Mouse (Mus musculus) hematopoietic stem cell, adult 5-6 weeks (primary cell): ENCODE measurements around the gene Susd4. TPM values are rescaled to one million over a fixed set of nuclear protein-coding genes. Genes with fewer than 3 reads are reported as not detected.

Experiments
- ATAC-seq, 2 experiments: fragments of 125-278 bp in 1 of 2; replicated peaks in 1 of 2; 2 replicates each; pipeline ENCODE4 v1.8.0; 2016 to 2017; ENCODE audit warnings: inconsistent platforms in 2 of 2, mild to moderate bottlenecking in 2 of 2, moderate number of reproducible peaks in 2 of 2, low read depth in 1 of 2, moderate TSS enrichment in 1 of 2; ENCODE audit not compliant: low FRiP score in 2 of 2, poor library complexity in 2 of 2, severe bottlenecking in 2 of 2, insufficient read depth in 1 of 2, low TSS enrichment in 1 of 2
- total RNA-seq: library from RNA; stranded (forward); fragments of 172-1452, 232-1000 nt; gene quantifications from 2 replicates; pipeline ENCODE4 v1.2.3, GENCODE M21; 2017

Susd4 gene
- total RNA-seq, 1 experiment from 2014 or later, result 2.2 TPM

DNA sequence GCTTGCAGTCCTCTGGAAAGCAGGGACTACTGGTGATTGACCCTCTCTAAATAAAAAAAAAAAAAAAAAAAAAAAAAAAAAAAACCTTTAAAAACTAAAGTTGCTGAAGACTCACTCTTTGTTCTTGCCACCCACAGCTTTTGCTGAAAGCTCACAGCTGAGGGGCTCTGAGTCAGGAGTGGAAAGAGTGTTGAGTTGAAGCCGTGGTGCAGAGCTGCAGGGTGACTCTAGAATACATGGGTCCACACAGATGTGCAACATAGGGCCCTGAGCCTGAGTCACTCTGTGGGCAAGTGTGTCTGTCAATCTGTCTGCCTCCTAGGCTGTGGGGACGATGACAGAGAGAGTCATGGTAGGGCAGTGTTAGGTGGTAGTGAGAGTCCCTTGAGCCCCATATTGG is 119.0 kb downstream of the Susd4 start:
- ATAC-seq, result no peak

- peak; percentile 56 to 72; a peak in 2 of 4 replicates for ATAC-seq
Measured at GRCm38 (mm10) chr1:182895698-182896097, 132.0 kb downstream of the Susd4 start.

DNA sequence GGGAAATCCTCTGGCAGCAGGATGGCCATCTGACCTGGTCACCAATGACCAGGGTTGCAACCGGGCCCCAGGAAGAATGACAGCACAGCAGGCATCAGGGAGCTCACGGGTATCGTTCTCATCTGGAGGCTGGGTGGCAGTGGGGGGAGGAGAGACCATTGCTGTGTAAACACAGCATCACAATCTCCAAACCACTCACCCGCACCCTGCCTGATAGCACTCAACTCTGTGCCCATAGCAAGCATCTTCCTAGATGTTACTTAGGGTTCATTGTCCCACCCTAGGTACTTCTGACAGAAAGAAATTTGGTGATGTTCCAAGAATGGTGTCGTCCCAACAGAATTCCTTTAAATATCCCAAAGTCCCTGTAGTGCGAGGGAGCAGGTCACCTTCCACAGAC is 133.4 kb downstream of the Susd4 start:
- ATAC-seq, result no peak

DNA sequence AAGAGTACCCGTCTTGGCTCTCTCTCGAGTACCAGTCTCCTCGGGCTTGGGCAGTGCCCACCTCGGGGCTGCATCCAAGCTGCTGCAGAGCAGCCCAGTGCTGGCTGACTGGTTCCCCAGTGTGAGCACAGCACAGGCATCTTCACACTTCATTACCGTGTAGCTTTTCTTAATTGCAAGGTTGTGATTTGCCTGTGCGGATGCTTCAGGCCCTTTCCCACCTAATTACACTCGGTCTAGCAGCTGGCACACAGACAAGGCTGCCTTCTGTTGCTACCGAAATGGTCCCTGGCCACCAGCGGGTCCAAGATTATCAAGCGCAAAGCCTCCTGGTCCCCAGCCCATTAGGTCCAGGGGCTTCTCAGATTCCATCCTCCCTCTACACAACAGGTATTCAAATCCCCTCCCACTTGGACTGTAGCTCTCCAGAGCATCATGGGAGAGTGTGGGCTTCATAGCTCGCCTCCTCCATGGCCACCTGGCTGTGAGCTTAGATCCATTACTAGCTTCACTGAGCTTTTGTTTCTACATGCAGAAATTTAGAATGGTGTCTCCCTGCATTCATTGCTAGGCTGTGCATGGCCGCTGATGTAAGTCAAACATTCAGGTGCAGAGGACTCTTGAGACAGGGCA is 134.0 kb downstream of the Susd4 start:
- ATAC-seq, result no peak

- no peak for ATAC-seq
Measured at GRCm38 (mm10) chr1:182902095-182902494, 138.4 kb downstream of the Susd4 start.

DNA sequence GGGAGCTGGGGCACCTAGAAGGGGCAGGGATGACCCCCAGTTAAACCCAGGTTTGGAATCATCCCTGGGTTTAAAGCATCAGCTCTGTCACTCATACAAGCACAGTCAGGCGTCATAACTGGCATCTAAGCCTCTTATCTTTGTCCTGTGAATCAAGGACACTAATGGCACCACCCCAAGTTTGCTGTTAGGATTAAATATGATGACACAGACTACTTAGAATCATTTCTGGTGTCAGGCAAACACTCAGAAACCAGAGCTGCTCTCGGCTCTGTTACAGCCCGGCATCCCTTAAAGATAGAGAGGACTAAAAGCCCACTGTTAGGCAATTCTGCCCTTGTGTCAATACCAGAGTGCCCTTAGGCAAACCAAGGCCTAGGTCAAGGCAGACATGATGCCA is 139.2 kb downstream of the Susd4 start:
- no peak for ATAC-seq

- ATAC-seq, result no peak
Measured at GRCm38 (mm10) chr1:182905669-182906068, 142.0 kb downstream of the Susd4 start.

DNA sequence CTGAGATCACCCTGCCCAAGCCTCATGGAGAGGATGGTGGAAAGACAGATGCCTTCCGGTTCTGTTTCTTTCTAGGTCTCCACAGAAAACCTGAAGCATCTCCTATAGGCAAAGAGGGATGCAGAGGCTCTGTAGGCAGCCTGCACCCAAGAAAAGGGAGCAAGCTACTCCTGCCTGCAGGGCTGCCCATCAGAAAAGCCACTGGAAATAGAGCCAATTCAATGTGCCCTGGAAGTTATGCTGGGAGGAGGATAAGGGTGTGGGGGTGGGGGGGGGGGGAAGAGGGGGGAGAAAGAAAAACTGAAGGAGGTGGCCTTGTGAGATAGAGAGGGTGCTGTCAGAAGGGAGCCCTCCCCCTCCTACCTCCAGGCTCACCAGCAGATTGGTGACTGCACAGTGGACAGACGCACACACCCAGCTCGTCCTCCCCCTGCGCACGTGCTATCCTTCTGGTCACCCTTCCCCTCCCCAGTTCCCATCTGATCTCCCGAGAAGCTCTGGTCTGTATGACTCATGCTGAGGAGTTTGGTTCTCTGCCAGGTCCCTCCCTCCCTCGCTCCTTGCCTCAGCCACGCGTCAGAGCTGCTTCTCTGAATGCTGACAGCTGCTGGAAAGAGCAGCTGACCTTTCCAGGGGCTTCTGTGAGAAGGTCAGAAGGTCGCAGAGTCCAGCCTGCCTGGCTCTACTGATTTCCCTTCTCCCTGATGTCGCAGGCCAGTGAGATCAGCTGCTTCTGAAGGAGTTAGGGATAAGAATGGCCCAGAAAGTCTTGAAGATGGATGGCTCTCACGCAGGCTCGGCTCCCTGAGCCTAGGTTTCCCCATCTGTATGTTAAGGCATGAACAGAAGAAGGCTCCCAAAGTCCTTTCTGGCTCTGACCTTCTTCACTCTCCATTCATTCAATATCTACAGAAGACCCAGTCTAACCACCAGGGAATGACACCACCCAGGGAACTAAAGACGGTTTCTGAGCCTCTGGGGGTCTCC is 144.7 kb downstream of the Susd4 start:
- ATAC-seq, result peak; percentile 80 to 91

DNA sequence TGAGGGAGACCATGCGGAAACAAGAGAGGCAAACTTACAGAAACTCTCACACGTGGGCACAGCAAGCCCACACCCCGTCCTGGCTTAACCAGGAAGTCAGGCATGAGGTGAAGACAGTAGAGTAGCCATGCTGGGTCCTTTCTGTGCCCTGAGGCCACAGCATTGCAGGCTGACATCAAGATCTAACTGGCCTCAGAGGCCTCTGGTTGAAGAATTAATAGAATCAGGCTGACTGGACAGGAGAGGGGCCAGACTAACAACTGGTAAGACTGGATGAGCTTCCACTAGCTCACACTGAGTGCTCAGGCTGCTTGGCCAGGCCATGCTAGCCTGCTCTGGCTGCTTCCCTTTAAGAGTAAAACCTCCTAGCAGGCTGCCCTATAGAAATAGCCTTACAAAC is 145.4 kb downstream of the Susd4 start:
- ATAC-seq, result no peak

DNA sequence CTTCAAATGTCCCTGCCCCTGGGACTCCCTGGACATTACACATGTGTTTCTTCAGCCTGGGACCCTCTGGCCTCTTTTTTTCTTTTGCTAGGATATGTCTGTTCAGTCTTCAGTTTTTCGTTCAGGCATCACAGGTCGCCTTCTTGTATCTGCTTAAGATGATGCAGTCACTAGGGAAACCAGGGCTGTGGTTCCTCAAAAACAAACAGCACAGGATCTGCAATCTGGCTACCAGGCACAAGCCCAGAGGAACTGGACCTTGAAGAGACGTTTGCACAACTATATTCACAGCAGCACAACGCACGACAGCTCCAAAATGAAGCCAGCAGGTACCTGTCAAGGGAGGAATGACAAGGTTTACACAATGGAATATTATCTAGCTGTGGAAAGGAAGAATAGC is 145.9 kb downstream of the Susd4 start:
- no peak for ATAC-seq

DNA sequence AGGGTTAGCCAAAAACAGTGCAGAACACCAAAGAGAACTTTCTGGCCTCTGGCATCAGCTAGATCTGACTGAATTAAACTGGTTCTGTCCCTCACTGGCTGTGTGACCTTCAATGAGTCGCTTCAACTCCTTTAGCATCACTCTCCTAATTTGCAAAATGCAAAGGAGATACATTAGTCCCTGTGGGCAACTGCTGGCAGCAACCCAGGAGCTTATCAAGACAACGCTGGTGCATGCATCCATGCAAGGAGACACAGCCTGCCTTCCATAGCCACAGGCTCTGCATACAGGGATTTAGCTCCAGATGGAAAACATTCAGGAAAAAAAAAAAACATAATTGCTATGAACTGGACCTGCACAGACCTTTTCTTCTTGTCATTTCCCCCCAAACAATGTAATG is 148.9 kb downstream of the Susd4 start:
- no peak for ATAC-seq

DNA sequence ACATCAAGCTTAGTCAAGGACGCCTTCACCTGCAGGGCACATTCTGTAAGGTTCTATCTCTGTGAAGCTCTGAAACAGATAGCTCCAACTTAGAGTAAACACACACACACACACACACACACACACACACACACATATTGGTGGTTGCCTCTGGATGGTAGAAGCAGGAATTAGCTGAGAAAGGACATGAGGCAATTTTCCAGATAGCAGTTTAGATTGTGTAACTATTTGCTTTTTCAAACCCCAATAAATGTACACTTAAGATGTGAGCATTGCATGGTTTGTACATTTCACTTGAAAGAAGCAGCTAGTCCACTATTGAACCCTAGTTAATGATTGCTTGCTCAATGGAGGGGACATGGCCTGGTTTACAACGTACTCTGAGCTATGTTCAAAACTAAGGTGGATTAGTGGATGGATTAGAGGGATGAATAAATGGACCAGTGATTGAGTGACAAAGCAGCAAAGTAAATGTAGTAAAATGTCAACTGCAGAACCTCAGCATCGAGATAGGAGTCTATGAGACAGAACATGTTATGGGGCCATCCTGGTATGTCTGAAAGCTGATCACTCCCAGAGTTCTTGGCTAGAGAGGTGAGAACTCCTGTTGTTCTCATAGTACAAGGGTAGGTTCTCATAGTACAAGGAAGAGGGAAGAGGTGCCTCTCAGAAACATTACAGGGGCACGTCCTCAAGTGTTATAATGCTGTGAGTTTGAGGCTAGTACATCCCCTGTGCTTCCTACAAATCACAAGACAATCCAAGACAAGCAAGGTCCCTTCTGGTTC is 150.7 kb downstream of the Susd4 start:
- no peak for ATAC-seq

DNA sequence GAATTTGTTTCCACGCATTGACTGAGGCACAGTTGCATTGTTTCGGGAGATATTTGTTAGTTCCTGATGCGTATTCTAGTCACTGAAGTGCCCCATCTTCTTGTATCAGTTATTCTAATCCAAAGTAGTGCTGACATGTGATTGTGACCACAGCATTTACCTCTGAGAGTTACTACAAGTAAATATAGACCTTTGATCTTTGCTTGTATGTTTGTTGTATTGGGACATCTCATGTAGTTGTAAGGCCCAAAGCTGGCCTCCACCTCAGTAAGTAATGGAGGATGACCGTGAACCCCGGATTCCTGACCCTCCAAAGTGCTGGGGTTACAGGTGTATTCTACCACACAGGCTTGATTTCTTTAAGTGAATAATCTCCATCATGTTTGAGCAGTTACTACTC is 152.5 kb downstream of the Susd4 start:
- no peak for ATAC-seq

GRCm38 (mm10) chr1:182918718-182919346 is 155.2 kb downstream of the Susd4 start:
- no peak for ATAC-seq

DNA sequence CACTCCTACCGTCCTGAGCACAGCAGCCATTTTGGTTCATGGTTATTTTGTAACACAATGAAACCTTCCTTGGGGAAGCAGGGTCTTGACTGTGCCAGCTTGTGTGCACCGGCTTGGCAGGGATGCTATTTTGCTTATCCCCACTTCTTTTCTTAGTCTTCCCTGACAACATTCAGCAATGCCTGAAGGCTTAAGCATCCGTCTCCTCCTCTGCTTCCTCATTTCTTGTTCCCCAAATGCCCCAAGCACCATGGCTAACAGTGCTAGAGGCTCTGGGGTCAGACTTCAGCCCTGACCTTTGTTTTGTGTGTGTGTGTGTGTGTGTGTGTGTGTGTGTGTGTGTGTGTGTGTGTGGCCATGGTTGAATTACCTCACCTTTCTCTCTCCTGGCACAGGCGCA is 159.2 kb downstream of the Susd4 start:
- ATAC-seq, result peak; percentile 71 to 73

GRCm38 (mm10) chr1:182926465-182926864 is 162.8 kb downstream of the Susd4 start:
- ATAC-seq, result no peak
